Mouse (Mus musculus) spleen, adult 10 weeks (tissue): ENCODE measurements around the gene Tas2r108. TPM values are rescaled to one million over a fixed set of nuclear protein-coding genes. Genes with fewer than 3 reads are reported as not detected.

Experiments
- polyA plus RNA-seq: library from polyadenylated mRNA; stranded (reverse); fragments of 350-450 nt; fragmentation: Illumina TruSeq; extraction: RNeasy Lipid Tissue Mini Kit (QIAGEN cat#74804); gene quantifications from one replicate; pipeline ENCODE4 v1.2.3, GENCODE M21; 2015; ENCODE audit warnings: low replicate concordance; ENCODE audit not compliant: insufficient read depth

Gene Tas2r108
- polyA plus RNA-seq, result not detected

GRCm38 (mm10) chr6:40493229-40493628 is at the start of gene Tas2r108:
Gene Tas2r108 (plus strand): TSS chr6:40493529.

GRCm38 (mm10) chr6:40470916-40471719 is 22.2 kb upstream of the Tas2r108 start, which contains the start of gene Ssbp1:
Gene Ssbp1 (plus strand): TSS chr6:40471352.

GRCm38 (mm10) chr6:40490933-40491332 is 2.4 kb upstream of the Tas2r108 start, which contains the start of gene Tas2r137:
Gene Tas2r137 (plus strand): TSS chr6:40491233.

GRCm38 (mm10) chr6:40519408-40519807 is 26.1 kb downstream of the Tas2r108 start, which contains the start of gene Prss37:
Gene Prss37 (minus strand): TSS chr6:40519508.

Other genes starting within 250 kb of the Tas2r108 start
- 23.2 TPM for gene Agk, start 168.4 kb upstream of the Tas2r108 start, polyA plus RNA-seq
- gene E330009J07Rik, start 57.4 kb upstream of the Tas2r108 start, polyA plus RNA-seq, result 16.9 TPM
- not detected for gene Wee2, start 54.4 kb upstream of the Tas2r108 start, polyA plus RNA-seq
- 128 TPM for gene Ssbp1, start 22.2 kb upstream of the Tas2r108 start, polyA plus RNA-seq
- gene Tas2r137, start 2.3 kb upstream of the Tas2r108 start, polyA plus RNA-seq, result not detected
- not detected for gene Prss37, start 26.0 kb downstream of the Tas2r108 start, polyA plus RNA-seq
- gene Olfr461, start 61.5 kb downstream of the Tas2r108 start, polyA plus RNA-seq, result not detected
- gene Olfr460, start 76.0 kb downstream of the Tas2r108 start, polyA plus RNA-seq, result not detected
- gene Clec5a, start 92.3 kb downstream of the Tas2r108 start, polyA plus RNA-seq, result 9.4 TPM
- gene Tas2r138, start 119.8 kb downstream of the Tas2r108 start, polyA plus RNA-seq, result not detected
- 0.29 TPM for gene Mgam, start 135.3 kb downstream of the Tas2r108 start, polyA plus RNA-seq